Mouse (Mus musculus) left cerebral cortex, postnatal 14 days (tissue): ENCODE results near the gene Pla2g1b. TPM values are rescaled to one million over a fixed set of nuclear protein-coding genes. Genes with fewer than 3 reads are reported as not detected.
"Not testable (repeated sequence)": the region's sequence is repeated elsewhere in the genome, so short reads cannot be mapped to it uniquely, and the experiment has no call there.

Experiments
- DNase-seq, 2 experiments: peaks; one replicate each; pipeline ENCODE4 v3.0.0; 2021 to 2022; ENCODE audit warnings: low spot score in 2 of 2, mixed read lengths in 1 of 2
- intact Hi-C: fragments of 180-260 bp; cut with DNase I; formaldehyde crosslinking; loops from one replicate; pipeline ENCODE4 v1.15.1; 2025
- total RNA-seq, 2 experiments: library from RNA; stranded (reverse); gene quantifications; 2 replicates each; pipeline ENCODE4 v1.2.3; 2021

Gene Pla2g1b
- total RNA-seq, 2 experiments from 2014 or later = not detected

- intact Hi-C loops, DNase-seq: not testable (repeated sequence)
Observed at GRCm38 (mm10) chr5:115495618-115496017, 29.6 kb downstream of the Pla2g1b start.

DNA sequence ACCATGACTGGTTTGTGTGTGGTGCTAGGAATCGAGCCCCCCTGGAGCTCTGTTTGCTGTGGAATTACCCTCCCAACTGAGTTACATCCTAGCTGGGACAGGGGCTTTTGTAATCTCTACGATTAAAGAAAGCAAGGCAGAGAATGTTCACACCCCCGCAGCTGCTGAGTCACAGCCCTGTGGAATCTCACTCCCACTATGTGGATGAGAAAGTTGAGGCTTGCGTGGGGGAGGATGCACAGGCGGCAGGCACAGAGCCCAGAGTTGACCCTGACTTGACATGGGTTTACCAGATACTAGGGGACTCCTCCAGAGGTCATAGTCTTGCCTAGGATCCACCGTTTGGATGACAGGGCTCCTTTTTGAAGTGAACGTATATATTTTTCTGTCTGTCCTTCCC is 31.0 kb downstream of the Pla2g1b start:
- intact Hi-C loops = no loop called here
- DNase-seq = no peak

DNA sequence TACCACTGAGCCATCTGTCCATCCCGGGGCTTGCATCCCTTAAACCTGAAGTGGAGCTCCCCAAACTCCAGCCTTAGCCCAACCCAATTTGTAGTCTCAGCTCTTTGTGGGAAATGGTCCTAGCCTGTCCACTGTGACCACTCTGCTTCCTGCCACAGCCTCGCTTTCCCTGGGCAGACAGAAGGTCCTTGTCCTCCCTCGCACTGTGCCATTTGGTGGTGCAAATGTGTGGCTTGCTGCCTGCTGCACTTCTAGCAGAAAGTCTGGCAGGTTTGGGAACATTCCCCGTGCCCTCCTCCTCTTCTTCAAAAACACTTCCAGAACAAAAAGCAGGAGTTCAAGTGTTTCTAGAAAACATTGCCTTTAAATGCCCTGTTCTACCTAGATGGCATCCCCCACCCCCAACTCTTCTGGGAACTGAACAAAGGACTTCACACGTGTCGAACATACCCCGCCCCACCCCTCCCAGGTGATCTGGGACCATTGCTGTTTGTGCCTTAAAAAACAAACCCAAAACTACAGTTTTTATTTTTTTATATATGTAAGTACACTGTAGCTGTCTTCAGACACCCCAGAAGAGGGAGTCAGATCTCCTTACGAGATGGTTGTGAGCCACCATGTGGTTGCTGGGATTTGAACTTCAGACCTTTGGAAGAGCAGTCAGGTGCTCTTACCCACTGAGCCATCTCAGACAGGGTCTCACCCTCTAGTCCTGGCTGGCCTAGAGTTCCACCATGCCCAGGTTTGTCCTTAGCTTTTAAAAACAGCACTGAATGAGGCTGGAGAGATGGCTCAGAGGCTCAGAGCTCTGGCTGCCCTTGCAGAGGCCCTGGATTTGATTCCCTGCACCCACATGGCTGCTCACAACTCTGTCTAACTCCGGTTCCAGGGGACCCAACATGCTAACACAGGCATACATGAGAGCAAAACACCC is 32.5 kb downstream of the Pla2g1b start:
- intact Hi-C loops = no loop called here
- DNase-seq = no peak

DNA sequence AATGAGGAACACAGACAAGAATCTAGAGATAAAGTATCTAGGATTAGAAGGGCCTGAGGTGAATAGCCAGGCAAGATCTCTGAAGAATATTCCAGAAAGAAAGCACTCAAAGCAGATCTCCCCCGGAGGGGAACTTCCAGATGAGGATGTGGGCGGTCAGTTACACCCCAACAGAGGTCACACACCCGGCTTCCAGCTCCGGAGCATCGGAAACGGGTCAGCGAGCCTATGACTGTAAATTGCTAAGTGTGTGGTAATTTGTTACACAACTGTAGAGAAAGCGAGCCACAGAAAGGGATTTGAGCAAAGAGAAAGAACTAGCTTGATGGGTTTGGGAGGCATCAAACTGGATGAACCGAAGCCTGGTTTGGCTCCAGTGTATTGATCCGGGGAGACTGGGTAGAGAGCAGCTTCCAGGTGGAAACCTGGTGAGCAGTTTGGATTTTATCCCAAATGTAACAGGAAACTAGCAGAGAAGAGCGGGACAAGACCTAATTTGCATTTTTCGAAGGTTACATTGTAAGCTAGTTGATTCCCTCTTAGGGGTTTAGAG is 34.4 kb downstream of the Pla2g1b start:
- intact Hi-C loops = no loop called here
- DNase-seq = no peak

- DNase-seq = no peak
- intact Hi-C loops = no loop called here
Observed at GRCm38 (mm10) chr5:115503035-115503434, 37.0 kb downstream of the Pla2g1b start.

- not testable (repeated sequence) for DNase-seq
- intact Hi-C loops = loop anchor here (1.0 to 2.0 kb wide), 2 partner anchors 33 to 53 kb away; partner anchors contain the start of gene Rplp0
Observed at GRCm38 (mm10) chr5:115505617-115506016, 39.6 kb downstream of the Pla2g1b start.

DNA sequence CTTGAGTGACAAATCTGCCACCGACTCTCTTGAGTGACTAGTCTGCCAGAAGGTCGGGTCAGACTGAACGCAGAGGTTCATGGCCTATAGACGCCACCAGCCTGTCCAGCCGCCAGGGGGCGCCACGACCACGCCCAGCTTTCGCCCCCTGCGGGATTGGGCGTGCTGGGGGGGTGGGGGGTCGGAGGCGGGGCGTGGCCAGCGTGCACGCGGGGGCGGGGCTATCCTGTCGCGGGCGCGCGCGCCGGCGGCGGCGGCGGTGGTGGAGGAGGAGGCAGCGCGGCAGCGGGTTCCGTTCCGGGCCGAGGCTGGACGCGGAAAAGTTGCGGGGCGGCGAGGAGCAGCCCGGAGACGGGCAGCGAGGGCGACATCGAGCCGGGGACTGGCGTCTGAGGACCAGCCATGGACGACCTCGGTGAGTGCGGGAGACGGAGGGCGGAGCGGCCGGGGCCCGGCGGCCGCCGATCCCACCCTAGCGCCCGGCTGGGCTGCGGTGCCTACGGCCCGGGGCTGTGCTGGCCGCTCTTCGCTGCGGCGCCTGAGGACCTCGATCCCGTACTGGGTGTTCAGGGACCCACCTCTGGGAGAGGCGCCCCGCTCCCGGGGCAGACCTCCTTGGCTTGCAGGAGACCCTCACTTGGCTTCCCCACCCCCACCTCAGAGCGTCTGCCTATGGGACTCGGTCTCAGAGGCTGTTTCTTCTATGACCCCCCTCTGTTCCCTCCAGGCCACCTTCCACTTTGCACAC is 40.6 kb downstream of the Pla2g1b start, which contains the start of gene Pxn:
Pxn (plus strand) TSS at position 223 of the 748 bp plus-strand sequence.
- intact Hi-C loops = loop anchor here (1.0 to 2.0 kb wide), 2 partner anchors 32 to 52 kb away; partner anchors contain the start of gene Rplp0
- DNase-seq = peak; percentile 83 to 90

GRCm38 (mm10) chr5:115507267-115507980 is 41.4 kb downstream of the Pla2g1b start:
- no peak for DNase-seq
- intact Hi-C loops = loop anchor here (2.0 kb wide), 1 partner anchor 51 kb away; the partner anchor contains the start of gene Rplp0

DNA sequence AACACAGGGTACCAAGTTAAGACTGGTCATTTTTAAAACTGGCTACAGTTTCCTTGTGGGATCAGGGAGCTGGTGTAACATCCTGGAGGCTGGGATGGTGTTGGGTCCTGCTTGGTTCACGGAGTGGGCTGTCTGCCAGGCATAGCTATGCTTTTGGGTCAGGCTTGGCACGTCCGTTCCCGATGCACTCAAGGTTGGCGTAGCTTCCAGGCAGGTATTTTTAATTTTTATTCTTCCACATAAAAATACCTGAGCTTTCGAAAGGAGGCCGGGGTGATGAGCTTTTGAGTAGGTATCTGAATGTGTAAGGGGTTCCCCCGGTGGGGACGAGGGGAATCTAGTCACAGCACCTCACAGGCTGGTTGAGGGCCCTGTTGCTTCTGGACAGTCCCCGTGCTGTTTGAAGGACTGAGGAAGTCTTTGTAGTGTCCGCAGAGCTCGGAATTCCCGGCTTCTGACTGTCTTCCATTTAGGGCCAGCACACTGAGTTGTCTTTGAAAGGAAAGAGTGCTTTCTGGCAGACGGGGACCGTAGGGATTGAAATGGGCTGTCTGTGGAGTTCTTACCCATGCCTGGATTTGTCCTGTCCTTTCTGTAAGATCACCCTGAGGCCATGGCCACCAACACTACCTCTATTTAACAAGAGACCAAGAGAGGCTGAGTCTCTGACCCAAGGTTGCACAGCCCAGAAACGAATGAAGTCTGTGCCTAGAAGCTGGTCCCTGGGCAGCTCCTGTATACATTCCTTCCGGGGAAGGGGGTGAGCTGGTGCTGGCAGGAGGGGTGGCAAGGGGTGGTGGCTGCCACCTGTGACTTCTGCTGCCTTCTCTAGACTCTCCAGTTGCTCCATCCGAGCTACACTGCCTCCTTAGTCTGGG is 42.2 kb downstream of the Pla2g1b start:
- DNase-seq = no peak
- intact Hi-C loops = loop anchor here (2.0 kb wide), 1 partner anchor 51 kb away; the partner anchor contains the start of gene Rplp0

DNA sequence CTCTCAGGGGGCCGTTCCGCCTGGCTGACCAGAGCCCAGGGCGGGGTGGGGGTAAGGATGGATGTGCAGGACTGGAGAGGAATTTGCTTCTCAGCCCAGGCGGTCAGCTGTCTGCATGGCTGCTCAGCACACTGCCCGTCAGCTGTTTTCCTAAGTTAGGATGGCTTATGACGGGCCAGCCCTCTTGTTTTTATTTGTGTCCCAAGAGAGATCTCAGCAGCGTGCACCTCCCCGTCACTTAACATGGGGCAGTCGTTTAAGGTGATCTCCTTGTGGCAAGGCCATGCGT is 42.7 kb downstream of the Pla2g1b start:
- DNase-seq = no peak
- intact Hi-C loops = no loop called here

GRCm38 (mm10) chr5:115509321-115509761 is 43.3 kb downstream of the Pla2g1b start:
- no peak for DNase-seq
- intact Hi-C loops = no loop called here

DNA sequence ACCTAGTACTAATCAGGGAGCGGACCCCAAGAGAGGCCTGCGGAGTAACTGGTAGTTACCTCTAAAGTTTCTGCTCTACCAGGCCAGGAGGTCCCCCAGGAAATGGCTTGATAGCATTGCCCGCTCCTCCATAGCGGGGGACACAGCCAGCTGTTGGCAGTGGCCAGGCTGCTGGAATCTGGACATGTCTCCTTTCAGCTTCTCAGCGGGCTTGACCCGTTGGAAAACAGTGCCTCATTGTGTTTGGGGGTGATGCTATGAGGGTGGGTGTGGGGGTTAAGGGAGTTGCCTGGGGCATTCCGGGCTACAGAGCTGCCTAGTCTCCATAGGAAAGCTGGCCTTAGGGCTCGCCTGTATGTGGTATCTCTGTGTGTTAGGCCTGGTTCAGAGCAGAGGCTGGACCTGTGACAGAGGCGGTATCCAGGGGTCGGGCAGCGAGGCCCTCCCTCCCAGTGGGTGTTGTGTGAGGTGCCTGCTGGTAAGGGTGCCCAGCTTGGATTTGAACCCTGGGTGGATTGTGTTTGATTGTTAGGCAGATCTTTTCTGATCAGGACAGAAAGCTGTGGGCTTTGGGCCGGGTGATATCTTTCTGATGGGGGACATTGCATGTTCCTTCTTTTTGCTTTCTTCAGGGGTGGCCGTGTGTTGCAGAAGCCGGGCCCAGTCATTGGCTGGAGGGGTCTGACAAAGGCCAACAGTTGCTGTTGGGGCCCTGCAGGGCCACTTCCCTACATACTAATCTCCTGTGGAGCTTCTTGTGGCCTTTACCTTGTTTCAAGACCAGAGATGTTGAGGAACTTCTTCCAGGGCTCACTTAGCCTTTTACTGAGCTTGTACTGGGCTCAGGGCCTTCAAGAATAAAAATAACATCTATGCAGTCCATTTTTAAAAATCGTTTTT is 44.0 kb downstream of the Pla2g1b start:
- DNase-seq = no peak
- intact Hi-C loops = no loop called here

GRCm38 (mm10) chr5:115512375-115512774 is 46.3 kb downstream of the Pla2g1b start:
- intact Hi-C loops = no loop called here

GRCm38 (mm10) chr5:115513246-115513645 is 47.2 kb downstream of the Pla2g1b start:
- no peak for DNase-seq
- intact Hi-C loops = no loop called here

More at GRCm38 (mm10) chr5:115512375-115512774, 46.3 kb downstream of the Pla2g1b start:
- no peak for DNase-seq

- no peak for DNase-seq
- intact Hi-C loops = no loop called here
Observed at GRCm38 (mm10) chr5:115513721-115514120, 47.7 kb downstream of the Pla2g1b start.

DNA sequence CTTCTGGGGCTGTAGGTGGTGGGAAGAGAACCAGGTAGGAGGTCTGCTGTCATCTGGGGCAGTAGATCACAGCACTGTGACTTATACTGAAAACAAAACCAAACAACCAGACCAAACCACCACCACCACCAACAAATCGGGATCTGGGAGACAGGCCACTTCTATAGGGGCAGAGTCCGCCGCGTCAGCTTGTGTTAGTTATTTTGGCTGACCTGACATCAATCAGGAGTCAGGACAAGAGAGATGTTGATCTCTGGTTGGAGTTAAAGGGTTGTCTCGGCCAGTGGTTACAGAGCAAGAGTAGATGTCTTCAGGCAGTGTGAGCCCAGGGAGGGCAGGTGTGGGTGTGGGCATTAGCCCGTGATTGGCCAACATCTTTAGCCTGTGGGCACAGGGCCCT is 48.3 kb downstream of the Pla2g1b start:
- intact Hi-C loops = no loop called here
- DNase-seq = no peak

DNA sequence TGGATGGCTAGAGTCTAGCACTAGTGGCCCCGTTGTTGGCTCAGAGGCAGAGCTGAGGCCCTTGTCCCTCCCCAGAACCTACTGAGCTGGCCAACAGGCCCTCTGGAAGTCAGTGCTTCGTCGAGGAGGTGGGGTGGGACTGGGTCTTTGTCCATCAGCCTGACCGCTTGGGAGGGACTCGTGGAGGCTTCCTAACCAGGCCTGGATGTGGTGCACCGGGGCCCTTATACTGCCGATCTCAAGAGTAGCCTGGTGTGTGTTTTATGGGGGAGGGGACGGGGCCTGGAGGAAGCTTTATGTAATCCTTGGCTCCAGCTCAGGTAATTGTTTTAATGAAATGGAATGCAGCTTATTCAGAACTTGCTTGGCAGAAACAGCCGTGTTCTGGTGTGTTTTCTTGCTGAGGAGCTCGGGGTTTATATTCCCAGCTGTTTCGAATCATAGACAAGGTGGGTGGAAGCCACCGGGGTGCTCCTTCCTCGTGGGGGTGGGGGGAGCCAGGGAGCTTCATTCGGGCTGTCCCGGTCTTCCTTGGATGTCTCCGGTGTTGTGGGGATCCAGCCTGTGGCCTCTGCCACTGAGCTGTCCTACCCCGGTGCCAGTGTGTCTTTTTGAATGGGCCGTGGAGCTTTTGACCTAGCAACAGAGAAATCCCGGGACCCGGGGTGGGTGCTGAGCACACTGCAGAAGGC is 49.0 kb downstream of the Pla2g1b start:
- DNase-seq = no peak
- intact Hi-C loops = no loop called here
